Mouse (Mus musculus): Measurements from ENCODE around the gene Ttc23.
A peak's percentile ranks its signal among the peaks of the same experiment; 100 is the strongest.

The Ttc23 gene

DNA sequence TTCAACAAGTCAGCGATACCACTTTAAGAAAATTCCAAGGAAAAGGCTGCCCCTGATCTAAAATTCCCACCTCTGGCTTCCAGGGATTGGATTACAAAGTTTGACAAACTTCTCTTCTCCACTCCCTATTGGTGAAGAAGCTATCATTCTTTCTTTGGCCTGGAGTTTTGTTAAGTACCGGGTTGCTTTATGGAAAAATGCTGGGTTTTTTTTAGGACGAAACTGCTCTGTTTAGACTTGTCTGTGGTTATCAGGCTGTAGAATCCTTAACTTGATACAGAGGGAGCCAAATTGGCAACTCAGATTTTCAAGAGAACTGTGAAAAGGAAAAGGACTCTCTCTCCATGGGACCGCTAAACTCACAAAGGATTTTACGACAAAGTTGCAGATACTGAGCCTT is at the start of gene Ttc23:
TSS of gene Ttc23 (plus strand) at position 134 of the 400 bp plus-strand sequence.
- DNase-seq (ENCODE audit: inconsistent age in 2 of 2, low spot score in 1 of 2), result peak in 1 of 2 experiments; percentile 81

DNA sequence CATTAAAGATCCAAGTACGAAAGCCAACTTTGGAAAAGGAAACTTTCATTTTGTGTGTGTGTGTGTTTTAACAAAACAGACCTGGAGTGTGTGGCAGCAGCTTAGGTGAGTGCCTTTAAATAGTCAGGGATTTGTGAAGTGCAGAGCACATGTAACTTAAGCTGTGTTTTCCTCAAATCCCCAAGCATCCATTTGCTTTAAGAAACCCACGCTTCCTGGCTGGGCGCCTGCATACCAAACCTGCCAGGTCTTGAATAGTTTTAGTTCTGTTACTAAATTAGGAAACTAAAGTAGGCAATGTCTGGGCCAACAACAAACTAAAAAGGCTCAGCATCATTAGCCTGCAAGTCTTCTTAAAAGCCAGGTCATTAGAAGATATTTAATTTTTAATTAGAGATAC is 49.2 kb upstream of the Ttc23 start:
- peak in 1 of 2 experiments; percentile 26 for DNase-seq (ENCODE audit: inconsistent age in 2 of 2, low spot score in 1 of 2)

DNA sequence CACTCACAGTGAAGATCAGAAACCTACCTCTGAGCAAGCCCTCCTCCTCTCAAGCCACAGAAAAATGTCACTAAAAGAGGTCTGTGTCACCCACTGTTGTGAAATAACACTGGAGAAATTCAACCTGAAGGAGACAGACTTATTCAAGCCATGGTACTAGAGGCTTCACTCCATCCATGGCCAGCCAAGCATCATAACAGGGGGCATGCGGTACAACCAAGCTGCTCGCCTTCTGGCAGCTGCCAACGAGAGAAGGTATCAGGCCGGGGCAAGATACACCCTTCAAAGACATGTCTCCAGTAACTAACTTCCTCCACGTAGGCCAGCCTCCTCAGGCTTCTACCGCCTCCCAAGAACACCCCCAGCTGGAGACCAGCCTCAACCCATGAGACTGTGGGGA is 42.1 kb upstream of the Ttc23 start:
- DNase-seq (ENCODE audit: inconsistent age in 2 of 2, low spot score in 1 of 2), result no peak

DNA sequence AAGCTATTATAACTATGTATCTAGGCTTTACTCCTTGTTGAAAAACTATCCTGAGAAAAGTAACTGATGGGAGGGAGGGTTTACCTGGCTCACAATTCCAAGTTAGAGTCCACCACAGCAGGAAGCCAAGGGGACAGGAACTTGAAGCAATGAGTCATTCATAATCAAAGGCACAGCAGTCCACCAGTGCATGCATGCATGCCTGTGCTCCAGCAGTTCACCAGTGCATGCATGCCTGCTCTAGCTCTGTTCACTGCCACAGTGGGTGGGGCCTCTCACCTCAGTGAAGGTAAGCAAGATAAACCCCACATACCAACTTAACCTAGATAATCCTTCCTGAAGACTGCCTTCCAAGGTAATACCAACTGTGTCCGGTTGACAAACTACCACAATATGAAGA is 41.0 kb upstream of the Ttc23 start:
- DNase-seq (ENCODE audit: inconsistent age in 2 of 2, low spot score in 1 of 2), result no peak

DNA sequence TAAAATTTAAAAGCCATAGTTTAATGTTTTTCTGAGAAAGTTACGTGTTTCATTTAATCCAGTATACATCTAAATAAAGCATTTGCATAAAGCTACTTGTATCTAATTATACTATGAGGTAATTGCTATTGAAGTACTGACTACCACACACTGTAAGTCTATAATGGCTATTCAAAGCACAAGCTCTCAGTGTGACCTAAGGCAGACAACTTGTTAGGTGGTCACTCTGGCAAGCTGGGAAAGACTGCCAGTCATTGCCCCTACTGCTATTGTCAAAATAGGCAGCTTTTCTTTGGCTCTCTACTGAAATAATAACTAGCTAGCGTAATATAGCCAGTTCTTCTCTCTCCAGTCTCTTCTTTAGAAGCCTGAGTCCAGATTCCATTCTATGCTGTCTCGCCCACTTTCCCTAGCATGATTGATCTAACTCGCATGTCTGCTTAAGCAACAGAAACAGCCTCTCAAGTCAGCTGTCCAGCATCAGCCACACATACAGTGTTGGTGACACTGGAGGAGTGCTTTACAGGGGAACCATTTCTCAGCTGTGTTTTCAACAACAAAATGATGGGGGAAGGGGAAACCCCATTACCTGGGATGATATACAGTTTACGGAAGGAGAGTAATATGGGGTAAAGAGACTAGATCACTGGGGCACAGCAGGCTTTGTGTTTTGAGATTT is 39.4 kb upstream of the Ttc23 start:
- no peak for DNase-seq (ENCODE audit: inconsistent age in 2 of 2, low spot score in 1 of 2)

DNA sequence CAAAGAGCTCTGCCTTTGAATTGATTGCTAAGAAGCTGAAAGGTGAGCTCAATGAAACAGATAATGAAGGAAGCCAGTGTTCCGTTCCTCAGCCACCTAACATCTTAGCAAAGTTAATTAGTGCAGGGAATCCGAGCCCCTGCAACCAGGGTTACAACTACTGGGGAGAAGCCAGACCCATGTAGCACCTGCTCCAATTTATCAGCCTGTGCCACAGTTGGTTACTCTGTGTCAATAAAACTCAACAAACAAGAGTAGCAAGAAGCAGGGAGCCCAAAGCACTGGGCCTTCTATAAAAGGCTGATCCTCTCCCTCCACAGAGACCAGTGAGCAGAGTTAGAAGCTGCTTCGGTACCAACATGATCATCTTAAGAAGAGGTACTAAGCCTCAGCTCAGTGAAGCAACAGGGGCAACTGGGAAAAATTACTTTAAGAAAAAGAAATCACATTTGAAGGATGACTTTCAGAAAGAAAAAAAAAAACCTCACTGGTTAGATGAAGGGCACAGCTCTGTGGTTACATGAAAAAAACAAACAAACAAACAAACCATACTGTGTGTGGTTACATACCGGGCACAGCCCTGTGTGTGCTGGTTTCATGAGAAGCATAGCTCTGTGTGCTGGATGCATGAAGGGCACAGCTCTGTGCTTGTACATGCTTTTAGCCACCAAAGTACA is 38.7 kb upstream of the Ttc23 start:
- DNase-seq (ENCODE audit: inconsistent age in 2 of 2, low spot score in 1 of 2), result no peak

DNA sequence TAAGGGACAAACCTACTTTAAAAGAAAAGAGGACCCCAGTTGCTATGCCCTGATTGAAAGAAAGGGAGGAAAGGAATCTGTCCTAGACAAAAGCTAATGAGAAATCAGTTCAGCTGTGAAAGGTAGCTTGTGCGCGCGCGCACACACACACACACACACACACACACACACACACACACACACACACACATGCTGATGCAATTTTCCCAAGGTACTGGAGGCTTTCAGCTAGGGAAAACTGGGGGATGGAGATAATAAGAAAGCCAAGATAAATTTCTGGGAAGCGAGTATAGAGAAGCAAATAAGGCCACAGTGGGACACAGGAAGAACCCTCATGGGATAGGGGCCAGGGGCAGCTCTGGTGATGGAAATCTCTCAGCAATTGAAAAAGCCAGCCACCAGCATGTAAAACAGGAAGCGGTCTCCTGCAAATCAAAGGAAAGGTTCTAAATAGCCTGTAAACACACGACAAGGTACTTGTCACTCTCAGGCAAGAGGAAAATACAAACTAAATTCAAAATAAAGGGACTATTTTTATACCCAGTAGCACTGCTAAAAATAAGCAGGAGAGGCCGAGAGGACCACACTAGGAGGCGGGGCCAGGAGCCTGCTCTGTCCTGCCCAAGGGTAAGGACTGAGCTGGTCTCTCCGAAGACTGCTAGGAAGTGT is 33.3 kb upstream of the Ttc23 start:
- DNase-seq (ENCODE audit: inconsistent age in 2 of 2, low spot score in 1 of 2), result peak in 1 of 2 experiments; percentile 34

DNA sequence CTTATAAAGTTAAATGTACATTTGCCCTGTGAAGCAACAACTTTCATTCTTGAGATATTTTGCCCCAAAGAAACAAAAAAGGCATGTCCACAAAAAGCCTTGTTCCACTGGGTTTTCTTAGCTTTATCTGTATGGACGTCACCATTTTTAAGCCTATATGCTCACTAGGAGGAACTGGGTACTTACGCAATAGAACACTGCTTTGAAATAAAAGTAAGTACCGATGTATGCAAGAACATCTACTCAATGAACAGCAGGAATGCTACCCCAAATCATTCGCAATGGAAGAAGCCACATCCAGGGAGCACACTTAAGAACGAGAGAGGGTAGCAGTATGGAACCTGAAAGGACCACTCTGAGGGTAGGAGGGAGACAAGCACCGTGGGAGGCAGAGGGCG is 32.7 kb upstream of the Ttc23 start:
- DNase-seq (ENCODE audit: inconsistent age in 2 of 2, low spot score in 1 of 2), result no peak

DNA sequence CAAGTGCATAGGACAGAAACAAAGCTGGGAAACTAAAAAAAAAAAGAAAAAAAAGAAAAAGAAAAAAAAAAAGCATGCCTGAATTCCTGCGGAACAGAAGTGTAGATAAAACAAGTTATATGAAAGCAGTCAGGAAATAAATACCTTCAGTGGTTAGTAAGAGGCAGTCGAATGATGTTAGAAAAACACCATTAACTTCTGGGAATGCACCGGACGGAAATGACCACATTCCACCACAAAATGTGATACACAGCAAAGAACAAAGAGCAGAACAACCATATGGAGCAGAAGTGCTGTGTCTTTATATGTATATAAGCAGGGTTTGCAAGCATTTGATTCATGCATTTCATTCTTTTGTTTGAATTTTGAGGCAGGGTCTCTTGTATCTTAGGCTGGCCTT is 30.3 kb upstream of the Ttc23 start:
- no peak for DNase-seq (ENCODE audit: inconsistent age in 2 of 2, low spot score in 1 of 2)

DNA sequence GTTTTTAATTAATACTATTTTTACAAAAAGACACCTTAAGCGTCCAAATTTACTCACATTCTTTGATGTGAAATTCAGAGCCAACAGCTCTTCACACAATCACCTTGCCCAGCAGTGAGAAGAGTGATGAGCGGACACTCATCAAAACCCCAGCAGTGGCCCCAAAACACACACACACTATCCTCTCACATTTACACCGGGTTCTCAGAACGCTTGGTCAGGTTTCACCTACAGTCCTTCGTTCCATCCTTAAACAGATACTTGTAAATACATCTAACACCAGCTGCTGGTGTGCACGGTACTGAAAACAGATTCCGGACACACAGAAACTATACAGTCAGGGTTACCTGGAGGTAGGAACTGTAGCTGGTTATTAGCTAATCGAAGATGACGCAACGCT is 29.6 kb upstream of the Ttc23 start:
- no peak for DNase-seq (ENCODE audit: inconsistent age in 2 of 2, low spot score in 1 of 2)

DNA sequence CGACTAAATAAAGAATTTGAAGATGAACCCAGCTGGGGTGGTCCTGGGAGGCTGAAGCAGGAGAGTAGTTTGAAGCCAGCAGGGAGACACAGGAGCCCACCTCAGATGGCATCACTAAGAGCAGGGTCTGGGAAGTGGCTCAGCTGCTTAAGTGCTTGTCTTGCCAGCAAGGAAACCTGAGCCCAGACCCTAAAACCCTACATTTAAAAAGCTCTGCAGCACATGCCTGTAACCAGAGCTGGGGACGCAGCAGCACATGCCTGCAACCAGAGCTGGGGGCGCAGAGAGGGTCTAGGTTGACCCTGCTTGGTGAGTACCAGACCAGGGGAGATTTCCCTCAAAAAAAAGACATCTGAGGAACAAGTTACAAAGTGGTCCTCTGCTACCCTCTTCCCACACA is 28.9 kb upstream of the Ttc23 start:
- no peak for DNase-seq (ENCODE audit: inconsistent age in 2 of 2, low spot score in 1 of 2)

DNA sequence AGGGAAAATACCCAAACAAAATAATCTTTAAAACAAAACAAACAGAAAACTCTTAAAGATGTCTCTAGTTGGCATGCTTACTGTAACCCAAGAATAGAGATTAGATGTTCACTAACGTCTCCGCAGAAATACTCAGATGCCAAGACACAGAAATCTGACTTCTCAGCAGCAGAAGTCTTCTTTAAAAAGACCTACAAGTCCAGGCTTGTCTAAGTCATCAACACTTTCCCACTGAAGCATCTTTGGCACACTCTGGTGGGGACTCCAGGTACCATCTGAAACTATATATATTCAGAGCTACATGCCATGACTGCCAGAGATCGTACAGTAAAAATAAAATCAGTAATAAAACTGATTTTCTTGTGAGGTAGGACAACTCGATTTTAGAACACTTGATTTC is 27.4 kb upstream of the Ttc23 start:
- DNase-seq (ENCODE audit: inconsistent age in 2 of 2, low spot score in 1 of 2), result no peak

DNA sequence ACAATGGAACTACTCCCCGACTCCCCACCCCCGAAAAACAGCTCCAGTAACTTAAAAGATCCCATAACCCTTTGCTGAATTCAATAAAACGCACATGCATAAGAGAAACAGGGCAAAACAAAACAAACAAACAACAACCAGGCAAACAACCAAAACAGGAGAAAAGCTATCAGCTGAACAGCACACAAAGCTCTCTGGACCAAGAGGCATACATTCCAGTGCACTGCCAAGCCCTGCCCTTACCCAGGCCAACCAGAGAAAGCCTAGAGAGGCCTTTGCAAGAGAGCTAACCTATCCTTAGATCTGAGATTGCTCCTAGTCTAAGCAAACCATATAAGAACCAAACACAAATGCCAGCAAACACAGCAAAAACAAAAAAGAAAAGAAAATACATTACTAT is 25.1 kb upstream of the Ttc23 start:
- no peak for DNase-seq (ENCODE audit: inconsistent age in 2 of 2, low spot score in 1 of 2)

DNA sequence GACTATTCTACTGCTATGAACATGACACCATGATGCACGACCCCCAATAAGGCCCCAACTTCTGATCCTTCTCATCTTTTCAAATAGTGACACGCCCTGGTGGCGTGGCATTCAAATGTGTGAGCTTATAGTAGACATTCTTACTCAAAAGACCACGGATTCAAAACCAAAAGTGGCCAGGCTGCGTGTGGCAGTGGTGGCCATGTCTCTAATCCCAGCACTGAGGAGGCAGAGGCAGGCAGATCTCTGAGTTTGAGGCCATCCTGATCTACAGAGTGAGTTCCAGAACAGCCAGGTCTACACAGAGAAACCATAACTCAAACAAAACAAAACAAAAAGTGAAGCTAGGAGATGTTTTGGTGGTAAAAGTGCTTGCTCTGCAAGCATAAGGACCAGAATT is 20.5 kb upstream of the Ttc23 start:
- no peak for DNase-seq (ENCODE audit: inconsistent age in 2 of 2, low spot score in 1 of 2)

DNA sequence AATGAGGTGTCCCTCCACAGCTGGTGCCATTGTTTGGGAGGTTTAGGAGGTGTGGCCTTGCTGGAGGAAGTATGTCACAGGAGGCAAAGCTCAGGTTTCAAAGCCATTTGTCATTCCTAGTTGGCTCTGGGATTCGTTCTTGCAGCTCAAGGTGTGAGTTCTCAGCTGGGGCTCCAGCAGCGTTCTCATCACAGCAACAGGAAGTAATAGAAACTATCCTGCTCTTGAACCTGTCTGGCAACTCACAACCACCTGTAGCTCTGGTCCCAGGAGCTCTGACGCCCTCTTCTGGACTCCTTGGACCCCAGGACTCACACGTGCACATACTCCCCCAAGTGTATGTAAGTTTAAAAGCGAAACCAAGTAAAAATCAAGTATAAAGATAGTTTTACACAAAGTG is 17.5 kb upstream of the Ttc23 start:
- no peak for DNase-seq (ENCODE audit: inconsistent age in 2 of 2, low spot score in 1 of 2)

DNA sequence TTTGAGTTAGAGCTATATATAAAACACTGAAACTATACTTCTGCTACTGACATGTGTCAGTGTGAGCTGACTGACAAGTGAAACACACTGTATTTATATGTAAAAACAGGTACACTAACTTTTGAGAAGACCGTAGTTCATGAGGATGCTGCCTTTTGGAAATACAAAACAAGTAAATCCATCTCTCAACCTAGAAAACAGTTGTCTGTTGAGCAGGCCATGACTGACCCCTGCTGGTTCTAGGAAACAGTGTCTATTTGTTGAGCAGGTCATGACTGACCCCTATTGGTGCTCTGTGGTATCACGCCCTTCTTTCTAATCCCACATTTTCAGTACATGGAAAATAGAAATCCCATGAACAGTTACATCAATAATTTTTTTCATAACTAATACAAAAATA is 16.4 kb upstream of the Ttc23 start:
- DNase-seq (ENCODE audit: inconsistent age in 2 of 2, low spot score in 1 of 2), result peak; percentile 74 to 93

DNA sequence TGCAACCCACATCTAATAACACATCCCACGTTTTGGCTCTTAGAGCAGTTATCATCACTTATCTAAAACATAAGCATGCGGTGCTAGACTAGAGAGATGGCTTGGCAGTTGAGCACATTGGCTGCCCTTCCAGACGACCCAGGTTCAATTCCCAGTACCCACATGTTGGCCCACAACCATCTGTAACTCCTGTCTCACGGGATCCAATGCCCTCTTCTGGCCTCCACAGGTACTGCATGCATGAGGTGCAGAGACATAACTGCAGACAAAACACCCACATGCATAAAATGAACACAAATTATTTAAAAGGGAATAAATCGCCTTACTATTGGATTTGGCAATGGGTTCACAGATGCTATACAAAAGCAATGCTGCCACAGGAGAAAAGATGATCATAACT is 14.8 kb upstream of the Ttc23 start:
- no peak for DNase-seq (ENCODE audit: inconsistent age in 2 of 2, low spot score in 1 of 2)

DNA sequence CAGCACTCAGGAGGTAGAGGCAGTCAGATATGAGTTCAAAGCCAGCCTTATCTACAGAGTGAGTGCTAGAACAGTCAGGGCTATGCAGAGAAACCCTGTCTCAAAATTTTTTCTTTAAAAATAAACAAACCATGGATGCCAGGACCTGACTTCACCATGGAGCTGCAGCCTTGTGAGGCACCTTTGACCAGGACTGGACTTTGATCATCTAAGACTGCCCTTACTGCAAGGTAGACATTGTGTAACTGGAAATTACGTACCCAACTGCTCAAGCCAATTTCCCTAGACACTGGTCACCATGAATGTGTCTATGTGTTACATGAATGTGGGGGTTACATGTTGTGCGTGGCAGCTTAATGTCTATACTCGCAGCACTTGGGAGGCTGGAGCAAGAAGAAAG is 13.0 kb upstream of the Ttc23 start:
- no peak for DNase-seq (ENCODE audit: inconsistent age in 2 of 2, low spot score in 1 of 2)

DNA sequence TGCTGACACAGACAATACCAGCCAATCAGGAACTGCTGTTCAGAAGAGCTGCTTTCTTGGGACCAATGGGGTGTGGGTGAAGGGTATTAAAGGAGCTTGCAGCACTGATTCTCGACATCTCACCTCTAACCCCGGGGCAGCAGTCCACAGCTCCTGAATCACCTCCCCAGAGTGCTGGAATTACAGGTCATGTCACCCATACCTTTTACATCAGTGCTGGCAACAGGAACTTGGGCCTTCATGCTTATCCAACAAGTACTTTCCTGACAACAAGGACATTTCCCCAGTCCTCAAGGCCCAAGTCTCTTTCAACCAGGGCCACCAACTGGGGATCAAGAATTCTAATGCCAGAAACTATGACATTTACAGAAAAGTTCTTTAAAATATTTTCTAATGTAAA is 11.0 kb upstream of the Ttc23 start:
- peak in 1 of 2 experiments; percentile 47 for DNase-seq (ENCODE audit: inconsistent age in 2 of 2, low spot score in 1 of 2)

DNA sequence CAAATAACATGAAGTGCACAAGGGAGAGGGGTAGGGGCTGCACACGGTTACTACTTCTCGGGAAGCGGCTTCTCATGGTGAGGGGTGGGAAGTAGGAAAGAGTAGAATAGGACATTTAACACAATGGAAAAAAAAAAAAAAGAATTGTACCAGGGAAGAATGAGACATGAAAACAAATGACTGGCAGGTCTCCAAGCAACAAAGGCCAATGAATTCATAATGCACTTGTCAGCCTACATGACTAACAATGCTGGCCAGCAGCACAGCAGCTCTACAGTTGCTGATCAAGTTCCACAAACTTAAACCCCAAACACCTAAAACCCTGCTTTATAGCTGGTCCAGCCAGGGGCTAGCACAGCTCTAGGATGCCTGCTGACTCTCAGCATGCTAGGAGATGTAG is 8.2 kb upstream of the Ttc23 start:
- DNase-seq (ENCODE audit: inconsistent age in 2 of 2, low spot score in 1 of 2), result peak in 1 of 2 experiments; percentile 75

DNA sequence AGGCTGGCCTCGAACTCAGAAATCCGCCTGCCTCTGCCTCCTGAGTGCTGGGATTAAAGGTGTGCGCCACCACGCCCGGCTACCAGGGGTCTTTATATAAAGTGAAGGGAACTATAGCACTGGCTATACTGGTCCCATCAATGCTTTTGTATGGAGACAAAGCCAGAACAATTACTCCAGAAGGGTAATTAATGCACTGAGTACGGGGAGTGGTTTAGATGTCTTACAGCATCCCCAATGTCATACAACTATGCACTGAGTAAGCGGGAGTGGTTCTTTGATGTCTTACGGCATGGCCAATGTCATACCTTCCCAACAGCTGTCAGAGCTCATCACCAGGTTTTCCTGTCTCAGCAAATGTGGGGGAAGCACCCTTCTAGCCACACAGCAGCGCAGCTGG is 4.3 kb upstream of the Ttc23 start:
- DNase-seq (ENCODE audit: inconsistent age in 2 of 2, low spot score in 1 of 2), result no peak

DNA sequence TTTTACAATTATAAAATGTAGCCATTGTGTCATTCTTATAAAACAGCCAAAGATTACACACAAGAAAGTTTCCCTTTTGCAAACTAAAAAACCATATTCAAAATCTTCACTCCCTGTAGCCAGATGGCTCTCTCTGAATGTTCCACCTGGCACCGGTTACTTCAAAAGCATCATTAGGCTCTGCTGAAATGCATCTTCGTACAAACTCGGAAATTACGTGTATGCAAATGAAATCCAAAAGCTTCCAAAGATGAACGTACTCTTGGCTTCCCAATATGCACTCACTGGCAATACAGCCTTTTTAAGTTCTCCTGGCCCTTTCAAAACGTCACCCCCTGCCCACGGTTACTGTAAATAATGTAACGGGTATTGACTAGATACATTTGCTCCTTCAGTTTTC is 2.9 kb upstream of the Ttc23 start:
- no peak for DNase-seq (ENCODE audit: inconsistent age in 2 of 2, low spot score in 1 of 2)
